Mouse (Mus musculus) heart, adult 18-20 months (tissue): Measurements from ENCODE around the gene Ugt1a10. TPM values are rescaled to one million over a fixed set of nuclear protein-coding genes. Genes with fewer than 3 reads are reported as not detected.
"Not testable (repeated sequence)": the region's sequence is repeated elsewhere in the genome, so short reads cannot be mapped to it uniquely, and the experiment has no call there.

Experiments
- DNase-seq, 2 experiments: peaks; one replicate each; pipeline ENCODE4 v3.0.0; 2021 to 2022; ENCODE audit warnings: mixed read lengths in 1 of 2
- total RNA-seq, 2 experiments: library from RNA; stranded (reverse); gene quantifications; 2 replicates each; pipeline ENCODE4 v1.2.3; 2021

Ugt1a10 gene
- total RNA-seq, 2 experiments from 2014 or later = not detected

DNA sequence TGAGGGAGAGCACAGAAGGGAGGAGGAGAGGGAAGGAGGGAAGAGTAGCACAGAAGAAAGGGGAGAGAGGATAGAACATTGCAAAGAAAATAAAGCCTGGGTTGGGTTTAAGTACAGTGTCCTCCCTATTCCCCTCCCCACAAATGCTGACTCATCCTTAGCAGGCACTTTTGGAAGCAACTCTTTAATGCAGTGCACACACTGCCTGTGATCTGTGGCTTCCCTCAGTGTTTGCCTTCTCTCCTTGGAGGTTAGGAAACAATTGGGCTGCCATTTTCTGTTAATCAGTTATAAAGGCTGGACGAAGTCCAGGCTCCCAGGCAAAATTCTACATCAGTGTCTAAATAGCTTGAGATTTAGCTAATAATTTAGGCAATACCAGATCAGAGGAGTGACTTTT, 85.3 kb downstream of the Ugt1a10 start:
- not testable (repeated sequence) for DNase-seq

DNA sequence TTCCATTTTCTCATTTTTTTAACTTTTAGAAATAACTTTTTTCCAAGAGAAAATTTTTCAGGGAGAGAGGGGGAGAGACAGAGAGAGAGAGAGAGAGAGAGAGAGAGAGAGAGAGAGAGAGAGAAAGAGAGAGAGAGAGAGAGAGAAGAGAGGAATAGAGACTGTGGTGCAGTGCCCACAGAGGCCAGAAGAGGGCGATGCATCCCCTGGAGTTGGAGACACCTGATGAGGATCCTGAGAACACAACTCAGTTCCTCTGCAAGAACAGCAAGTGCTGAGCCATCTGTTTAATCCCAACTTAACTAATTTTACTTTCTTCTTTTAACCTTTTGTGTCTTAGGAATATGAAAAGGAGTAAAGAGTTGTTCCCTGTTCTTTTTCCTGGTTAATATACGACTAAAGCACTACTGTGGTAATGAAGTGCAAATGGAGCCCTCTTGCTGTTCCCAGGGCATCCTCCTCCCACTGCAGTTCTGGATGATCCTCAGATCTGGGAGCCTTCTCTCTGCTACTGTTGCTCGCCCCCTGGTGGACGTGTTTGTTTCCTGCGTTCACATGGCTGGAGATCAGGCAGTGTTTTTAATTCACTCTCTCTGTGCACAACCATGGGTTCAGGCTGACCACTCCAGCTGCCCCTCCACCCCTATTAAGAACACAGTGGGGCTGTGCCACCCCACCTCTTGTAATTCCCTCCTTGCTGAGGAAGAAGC, 88.9 kb downstream of the Ugt1a10 start:
- DNase-seq = peak; percentile 20 to 54

DNA sequence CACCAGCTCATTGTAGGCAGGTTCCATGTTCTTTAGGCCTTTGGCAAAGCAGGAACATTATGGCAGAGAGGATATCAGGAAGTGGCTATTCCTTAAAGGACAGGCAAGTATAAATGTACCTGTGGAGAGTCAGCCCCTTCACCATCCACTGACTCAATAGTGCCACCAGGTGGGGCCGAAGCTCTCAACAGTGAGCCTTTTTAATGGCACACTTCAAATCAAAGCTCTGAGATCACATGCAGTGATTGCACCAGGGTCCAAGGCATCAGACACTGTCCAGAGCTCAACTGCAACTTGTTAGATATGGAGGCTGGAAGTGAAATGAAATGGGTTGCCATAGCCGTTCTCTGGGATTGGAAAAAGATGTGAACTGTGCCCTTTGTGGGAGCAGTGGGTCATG, 90.1 kb downstream of the Ugt1a10 start:
- DNase-seq = not testable (repeated sequence)

DNA sequence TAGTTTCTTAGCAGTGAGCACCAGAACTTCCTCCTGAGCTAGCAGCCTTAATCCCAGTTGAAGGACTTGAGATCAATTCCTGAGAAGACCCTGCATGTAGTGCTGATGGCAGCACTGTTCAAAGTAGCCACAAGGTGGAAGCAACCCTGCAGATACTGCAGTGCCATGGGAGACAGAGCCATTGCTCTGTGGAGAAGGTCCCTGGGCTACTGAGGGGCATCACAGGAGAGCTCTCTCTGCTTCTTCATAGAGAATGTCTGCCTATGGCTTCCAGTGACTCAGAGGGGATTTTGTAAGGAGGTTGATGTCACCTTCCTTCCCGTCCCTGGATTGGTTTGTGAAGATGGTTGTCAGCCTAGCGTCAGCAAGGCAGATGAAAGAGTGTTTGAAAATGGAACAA, 94.9 kb downstream of the Ugt1a10 start:
- not testable (repeated sequence) for DNase-seq

DNA sequence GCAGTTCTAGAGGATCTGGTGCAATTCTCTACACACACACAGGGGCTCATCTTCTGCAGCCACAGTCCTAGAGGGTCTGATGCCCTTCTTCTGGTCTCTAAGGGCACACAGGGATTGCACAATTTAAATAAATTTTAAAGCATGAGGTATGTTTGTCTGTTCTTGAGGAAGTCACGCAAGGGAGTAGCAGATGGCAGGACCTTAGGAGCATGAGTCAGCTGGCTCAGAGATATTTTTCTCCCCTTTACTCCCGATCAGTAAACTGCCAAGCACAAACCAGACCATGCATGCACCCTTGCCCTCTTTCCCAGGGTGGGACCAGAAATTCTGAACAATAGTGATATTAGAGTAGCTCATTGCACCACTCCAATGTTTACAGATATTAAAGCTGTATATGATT, 103.2 kb downstream of the Ugt1a10 start:
- no peak for DNase-seq

DNA sequence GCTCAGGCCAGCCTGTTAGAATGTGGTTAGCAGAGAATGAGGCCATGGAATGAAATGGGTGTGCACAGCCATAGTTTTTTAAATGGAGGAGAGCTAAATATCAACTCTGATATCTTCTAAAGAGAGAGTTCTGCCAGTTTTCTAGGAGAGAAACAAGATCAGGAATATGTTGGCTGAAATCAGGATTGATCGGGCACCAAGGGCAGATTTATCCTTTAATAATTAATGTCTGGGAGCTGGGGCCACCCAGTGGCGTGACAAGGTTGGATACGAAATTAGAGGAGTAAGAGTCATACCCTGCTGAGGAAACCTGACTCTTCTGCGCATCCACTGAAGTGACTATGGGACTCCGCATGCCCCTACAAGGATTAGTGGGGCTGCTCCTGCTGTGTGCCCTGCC, 110.5 kb downstream of the Ugt1a10 start, which contains the start of gene Ugt1a5:
TSS of gene Ugt1a5 (plus strand) at position 302 of the 400 bp plus-strand sequence.
- no peak for DNase-seq

DNA sequence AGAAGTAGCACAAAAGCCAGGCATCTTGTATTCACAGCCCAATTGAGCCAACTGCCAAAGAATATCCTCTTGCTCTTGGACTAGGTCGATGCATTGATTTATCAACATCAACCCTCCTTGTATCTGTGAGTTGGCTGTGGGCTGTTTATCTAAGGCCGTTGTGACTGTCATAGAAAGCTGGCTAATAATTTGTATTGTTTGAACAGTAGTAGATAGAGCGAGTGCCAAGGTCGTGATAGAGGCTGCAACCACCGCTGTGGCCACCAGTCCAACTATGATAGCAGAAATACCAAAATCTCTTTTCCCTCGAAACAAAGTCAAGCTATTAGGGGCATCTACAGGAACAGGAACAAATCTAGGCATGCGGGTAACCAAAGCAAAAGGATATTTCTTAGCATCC, 117.0 kb downstream of the Ugt1a10 start:
- DNase-seq = not testable (repeated sequence)

DNA sequence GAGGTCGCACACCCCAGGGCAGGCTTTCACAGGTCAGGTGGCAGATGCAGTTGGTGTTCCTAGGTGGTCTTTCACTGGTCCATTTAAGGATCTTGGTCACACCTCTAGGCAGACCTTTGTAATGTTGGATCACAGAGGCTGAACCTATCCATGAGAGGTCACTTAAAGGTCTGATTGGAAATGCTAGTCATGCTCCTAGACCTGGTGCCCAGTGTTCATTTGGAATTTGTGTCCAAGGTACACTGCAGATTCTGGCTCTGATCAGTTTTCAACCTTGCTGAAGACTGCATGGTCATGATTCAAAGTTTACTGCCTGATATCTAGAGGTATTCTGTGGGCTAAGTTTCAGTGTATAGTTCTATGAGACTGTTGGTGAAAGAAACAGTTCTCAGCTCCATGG, 124.5 kb downstream of the Ugt1a10 start:
- no peak for DNase-seq

DNA sequence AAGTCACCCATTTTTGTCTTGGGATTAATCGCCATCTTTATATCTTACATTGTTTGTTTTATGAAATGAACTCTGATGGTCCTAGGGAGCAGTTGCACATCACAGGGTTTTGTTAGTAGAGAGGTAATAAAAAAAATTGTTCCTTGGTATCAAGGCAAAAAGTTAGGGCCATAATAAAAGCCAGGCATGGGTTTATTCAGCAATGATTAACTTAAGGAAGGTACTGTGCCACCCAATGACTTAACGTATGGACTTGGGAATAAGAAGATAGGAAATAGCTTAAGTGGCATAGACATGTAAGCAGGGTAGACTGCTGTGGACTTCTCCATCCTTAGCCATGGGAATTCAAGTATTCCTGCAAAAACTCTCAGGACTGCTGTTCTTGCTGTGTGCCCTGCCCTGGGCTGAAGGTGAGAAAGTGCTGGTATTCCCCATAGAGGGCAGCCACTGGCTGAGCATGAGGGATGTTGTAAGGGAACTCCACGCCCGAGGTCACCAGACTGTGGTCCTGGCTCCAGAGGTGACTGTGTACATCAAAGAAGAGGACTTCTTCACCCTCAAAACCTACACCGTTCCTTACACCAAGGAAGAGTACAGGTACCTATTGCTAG, 131.2 kb downstream of the Ugt1a10 start:
- DNase-seq = no peak

DNA sequence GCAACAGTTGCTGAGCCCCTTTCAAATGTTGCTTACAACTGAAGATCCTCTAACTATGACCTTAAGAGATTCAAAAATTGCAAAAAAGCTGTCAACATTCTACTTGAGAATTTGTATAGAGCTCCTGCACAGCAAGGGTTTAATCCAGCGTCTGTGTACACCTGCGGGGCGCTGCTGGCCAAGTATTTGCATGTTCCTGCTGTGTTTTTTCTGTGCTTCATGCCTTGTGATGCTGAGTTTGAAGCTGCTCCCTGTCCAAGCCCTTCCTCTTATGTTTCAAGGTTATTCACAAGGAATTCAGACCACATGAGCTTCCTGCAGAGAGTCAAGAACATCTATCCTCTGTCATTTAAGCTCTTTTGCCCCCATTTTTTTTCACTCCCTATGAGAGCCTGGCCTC, 136.9 kb downstream of the Ugt1a10 start:
- no peak for DNase-seq

DNA sequence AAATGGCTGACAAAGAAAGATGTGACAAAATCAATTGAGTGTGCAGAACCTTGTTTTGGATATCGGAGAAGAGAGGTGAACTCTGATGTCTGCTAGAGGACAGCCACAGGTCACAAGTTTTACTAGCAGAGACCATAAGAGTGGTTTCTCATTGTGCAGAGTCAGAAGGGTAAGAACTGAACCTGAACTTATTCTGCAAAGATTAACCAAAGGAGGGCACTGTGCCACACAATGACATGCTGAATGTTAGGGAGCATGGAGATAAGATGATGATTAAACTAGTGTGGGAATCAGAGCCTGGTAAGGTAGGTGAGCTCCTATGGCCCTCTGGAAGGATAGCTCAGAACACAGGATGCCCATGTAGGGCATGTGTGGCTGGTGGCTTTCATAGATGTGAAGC, 140.5 kb downstream of the Ugt1a10 start:
- DNase-seq = no peak

DNA sequence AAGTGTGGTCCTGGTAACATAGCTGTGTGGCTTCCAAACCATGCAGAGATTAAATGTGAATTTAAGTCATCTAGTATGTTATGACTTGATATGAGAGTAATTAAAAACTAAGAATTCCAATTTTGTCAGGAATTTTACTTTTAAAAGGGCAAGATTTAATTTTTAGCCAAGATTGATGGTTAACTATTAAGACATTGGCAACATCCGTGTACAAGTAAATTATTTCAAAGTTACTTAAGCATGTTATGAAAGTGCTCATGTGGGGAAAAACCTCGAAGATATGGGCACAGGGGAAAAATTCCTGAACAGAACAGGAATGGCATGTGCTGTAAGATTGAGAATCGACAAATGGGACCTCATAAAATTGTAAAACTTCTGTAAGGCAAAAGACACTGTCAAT, 142.3 kb downstream of the Ugt1a10 start:
- DNase-seq = no peak

DNA sequence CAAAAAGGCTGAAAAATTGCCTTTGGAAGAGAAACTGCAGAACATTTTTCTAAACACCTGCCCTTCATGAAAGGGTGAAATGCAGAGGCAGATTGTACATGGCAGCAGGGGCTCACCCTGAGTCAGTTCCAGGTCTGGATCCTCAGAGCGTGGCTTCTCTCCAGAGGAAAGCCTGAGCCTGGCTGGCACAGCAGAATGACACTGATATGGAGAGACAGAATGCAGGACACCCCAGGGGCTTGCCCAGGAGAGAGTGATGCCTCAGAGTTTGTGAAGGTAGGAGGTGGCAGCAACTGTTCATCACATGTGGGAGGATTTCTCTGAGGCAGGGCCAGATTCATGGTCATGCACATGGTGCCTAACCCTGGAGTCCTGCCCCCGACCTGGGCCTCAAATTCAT, 144.8 kb downstream of the Ugt1a10 start:
- DNase-seq = no peak

DNA sequence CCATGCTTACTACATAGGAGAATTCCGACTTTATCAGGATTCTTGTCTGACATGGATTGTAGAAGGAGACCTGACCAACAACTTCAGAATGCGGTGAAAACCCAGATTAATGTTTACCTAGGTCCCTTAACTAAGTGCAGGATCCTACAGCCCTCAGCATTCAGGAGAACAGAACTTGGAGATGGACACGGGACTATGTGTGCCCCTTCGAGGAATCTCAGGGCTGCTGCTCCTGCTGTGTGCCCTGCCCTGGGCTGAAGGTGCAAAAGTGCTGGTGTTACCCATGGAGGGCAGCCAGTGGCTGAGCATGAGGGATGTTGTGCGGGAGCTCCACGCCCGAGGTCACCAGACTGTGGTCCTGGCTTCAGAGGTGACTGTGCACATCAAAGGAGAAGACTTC, 145.3 kb downstream of the Ugt1a10 start, which contains the start of gene Ugt1a2:
TSS of gene Ugt1a2 (plus strand) at position 146 of the 400 bp plus-strand sequence.
- no peak for DNase-seq

DNA sequence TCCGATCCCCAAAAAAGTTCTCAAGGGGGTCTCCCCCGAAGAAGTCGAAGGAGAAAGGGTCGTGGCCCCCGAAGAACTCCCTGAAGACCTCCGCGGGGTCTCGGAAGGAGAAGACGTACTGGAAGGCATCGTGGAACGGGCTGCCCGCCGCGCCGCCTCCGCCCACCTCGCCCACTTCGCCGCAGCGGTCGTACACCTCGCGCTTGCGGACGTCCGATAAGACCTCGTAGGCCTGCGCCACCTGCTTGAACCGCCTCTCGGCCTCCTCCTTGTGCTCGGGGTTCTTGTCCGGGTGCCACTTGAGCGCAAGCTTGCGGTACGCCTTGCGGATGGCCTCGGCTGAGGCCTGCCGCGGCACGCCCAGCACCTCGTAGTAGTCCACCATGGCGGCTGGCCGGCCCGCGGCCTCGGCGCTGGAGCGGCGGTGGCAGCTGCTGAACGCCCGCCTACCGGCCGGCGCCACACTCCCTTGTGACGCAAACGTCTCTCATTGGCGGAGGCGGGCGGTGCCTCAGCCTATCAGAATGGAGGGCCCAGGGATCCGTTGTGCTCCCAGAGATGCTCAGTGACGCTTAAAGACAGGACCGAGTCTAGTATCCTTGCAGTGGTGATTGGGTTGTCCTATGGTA, 150.2 kb downstream of the Ugt1a10 start, which contains the start of gene Dnajb3:
TSS of gene Dnajb3 (minus strand) at position 489 of the 629 bp plus-strand sequence.
- DNase-seq = peak; percentile 63 to 77

DNA sequence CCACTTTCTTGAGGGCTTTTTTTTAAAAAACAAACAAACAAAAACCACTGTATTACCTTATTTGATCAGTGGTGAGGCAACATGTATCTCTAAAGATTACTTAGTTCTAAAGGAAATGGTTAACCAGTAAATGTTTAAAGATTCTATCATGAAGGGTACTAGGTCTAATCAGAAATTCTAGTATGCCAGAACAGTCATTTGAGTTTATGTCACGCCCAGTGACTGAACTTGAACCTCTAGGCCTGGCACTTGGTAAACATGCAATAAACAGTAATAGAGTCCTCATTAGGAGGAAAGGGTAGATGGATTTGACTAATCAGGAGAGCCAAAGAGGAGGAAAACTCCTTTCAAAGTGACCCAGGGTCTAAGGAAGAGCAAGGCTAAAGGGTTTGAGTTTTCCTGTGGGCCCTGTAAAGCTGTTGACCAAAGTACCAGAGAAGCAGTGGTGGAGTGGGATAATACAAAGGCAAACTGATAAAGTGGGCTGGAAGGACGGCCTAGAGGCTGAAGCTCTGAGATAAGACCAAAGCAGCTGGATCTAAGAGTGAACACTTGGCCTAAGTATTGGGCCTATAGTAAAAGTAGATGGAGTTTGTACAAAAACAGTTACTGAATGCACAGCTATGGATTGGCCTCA, 151.8 kb downstream of the Ugt1a10 start:
- no peak for DNase-seq

DNA sequence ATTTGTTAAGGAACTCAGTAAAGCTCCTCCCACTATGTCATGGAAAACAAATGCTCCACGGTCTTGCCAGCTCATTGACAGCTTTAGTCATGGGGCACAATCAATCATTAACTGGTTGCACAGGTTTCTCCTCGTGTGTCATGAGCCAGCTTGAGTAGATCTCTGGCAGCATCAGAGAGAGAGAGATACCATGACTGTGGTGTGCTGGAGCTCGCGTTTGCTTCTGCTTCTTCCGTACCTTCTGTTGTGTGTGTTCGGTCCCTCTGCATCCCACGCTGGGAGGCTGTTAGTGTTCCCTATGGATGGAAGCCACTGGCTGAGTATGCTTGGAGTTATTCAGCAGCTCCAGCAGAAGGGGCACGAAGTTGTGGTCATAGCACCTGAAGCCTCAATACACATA, 156.6 kb downstream of the Ugt1a10 start, which contains the start of gene Ugt1a1:
TSS of gene Ugt1a1 (plus strand) at position 148 of the 400 bp plus-strand sequence.
- DNase-seq = no peak

DNA sequence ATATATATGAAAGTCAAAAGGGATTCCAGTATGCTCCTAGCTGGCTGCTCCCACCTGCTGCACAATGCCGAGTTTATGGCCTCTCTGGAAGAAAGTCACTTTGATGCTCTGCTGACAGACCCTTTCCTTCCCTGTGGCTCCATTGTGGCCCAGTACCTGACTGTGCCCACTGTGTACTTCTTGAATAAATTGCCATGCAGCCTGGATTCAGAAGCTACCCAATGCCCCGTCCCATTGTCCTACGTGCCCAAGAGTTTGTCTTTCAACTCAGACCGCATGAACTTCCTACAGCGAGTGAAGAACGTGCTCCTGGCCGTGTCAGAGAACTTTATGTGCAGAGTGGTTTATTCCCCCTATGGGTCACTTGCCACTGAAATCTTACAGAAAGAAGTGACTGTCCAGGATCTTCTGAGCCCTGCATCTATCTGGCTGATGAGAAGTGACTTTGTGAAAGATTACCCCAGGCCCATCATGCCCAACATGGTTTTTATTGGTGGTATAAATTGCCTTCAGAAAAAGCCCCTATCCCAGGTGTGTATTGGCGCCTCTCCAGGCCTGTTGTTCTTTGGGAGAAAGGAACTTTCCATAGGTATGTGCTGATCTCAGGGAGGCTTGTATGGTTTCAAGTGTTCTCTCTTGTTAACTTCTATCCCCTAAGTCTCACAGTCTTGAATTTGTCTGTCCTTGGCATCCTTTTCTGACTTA, 157.3 kb downstream of the Ugt1a10 start:
- DNase-seq = peak in 1 of 2 experiments; percentile 4

DNA sequence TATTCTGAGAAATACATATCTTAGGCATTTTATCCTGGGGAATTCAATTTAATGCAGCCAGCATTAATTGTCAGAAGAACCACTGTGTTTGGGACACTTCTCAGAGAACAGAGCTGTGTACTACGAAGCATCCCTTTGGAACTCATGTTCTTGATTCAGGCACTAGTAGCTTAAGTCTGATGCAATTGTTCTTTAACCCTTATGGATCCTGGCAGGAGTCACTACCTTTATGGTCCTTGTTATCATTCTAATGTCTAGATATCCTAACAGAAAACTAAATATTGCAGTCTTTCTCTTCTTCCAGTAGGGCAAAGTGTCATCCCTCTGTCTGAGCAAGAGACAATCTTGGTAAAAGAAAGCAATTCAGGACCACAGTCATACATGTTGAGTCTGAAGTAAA, 157.9 kb downstream of the Ugt1a10 start:
- DNase-seq = no peak

DNA sequence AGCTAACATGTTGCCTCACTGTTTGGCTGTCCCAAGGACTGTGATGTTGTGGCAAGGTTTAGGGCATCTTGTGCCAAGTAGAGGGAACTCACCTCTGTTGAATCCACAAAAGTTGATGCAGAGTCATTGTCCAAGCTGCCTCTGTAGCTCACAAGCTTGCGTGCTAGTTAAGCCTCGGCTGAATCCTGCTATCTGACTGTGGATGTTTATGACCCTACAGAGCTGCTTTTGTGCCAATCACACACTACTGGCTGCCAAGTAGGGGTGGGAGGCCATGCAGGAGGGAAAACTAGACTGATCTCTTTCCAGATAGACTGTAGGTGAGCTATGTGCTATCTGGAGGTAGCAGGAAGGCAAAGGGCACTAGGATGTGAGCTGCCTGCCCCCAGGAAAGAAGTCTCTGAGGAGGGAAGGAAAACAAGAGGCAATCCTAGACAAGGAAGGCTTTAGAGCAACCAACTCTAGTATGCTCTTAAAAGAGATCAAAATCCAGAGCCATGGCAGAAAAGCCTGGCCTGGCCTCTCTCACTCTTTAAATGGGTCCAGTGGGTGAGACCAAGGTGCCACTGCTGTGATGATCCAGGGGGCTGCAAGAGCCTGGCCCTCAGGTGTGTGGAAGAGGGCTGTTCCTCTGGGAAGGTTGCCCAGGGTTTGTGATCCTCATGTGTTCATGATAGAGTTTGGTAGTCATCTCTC, 158.7 kb downstream of the Ugt1a10 start:
- peak; percentile 11 to 20 for DNase-seq

DNA sequence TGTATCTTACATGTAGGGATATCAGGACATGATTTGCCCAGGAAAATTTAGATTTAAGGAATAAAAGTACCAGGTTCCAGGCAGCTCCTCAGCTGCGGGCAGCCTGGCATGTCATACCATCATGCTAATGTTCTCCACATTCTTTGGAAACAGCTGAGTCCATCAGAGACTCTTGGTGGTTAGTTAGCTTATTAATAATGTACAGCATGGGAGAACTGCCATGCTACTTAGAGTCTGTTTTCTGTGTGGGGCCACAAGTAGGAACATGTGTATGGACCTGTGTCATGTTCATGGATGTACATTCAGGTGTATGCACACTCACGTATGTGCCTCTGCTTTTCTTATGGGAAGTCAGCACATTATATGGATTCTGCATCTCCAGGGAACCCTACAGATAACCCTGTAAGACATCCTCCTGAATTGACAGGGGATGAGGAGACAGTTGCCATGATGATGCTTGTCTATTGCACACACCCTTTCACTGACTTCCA, 159.3 kb downstream of the Ugt1a10 start:
- DNase-seq = peak in 1 of 2 experiments; percentile 3
